Mouse (Mus musculus) stomach, embryonic 16.5 days (tissue): ENCODE measurements around the gene Pltp. TPM values are rescaled to one million over a fixed set of nuclear protein-coding genes. Genes with fewer than 3 reads are reported as not detected.

Experiments used
- ATAC-seq: fragments of 200-750 bp; cut with Nextera tagmentation; 2 replicates; pipeline ENCODE4 v1.8.0; 2017; ENCODE audit warnings: moderate number of reproducible peaks, moderate TSS enrichment; ENCODE audit not compliant: insufficient read depth, low FRiP score
- H3K27ac ChIP-seq: fragments of 300-500 bp; sonication (generic); 2 replicates; pipeline ENCODE4 v1.5.1; 2014; ENCODE audit warnings: low read length
- H3K27me3 ChIP-seq: fragments of 300-500 bp; sonication (generic); 2 replicates; pipeline ENCODE4 v1.6.1; 2014; ENCODE audit warnings: low read length, control low read depth, mixed read lengths; ENCODE audit not compliant: control insufficient read depth, insufficient read depth
- H3K36me3 ChIP-seq: fragments of 300-500 bp; sonication (generic); 2 replicates; pipeline ENCODE4 v1.6.1; 2014; ENCODE audit warnings: low read length; ENCODE audit not compliant: control insufficient read depth, insufficient read depth
- H3K4me1 ChIP-seq: fragments of 300-500 bp; sonication (generic); 2 replicates; pipeline ENCODE4 v1.6.1; 2014; ENCODE audit warnings: low read length, control low read depth, mixed read lengths; ENCODE audit not compliant: control insufficient read depth, insufficient read depth
- H3K4me2 ChIP-seq: fragments of 300-500 bp; sonication (generic); 2 replicates; pipeline ENCODE4 v1.6.1; 2014; ENCODE audit warnings: low read depth, low read length, mixed read lengths
- H3K4me3 ChIP-seq: fragments of 300-500 bp; sonication (generic); replicated peaks from 2 replicates; pipeline ENCODE4 v1.5.1; 2014; ENCODE audit warnings: mild to moderate bottlenecking, low read length
- H3K9ac ChIP-seq: fragments of 300-500 bp; sonication (generic); 2 replicates; pipeline ENCODE4 v1.6.1; 2014; ENCODE audit warnings: low read length
- H3K9me3 ChIP-seq: fragments of 300-500 bp; sonication (generic); replicated peaks from 2 replicates; pipeline ENCODE4 v1.6.1; 2016; ENCODE audit warnings: low read length, control low read depth; ENCODE audit not compliant: control insufficient read depth
- WGBS: fragments of 180-500 bp; shearing (Covaris S2); extraction: QIAGEN DNeasy Blood & Tissue Kit; methylation state at CpG from one replicate; pipeline ENCODE4 v1.1.7; 2014; 5-methylcytosine and 5-hydroxymethylcytosine counted together
- polyA plus RNA-seq: library from polyadenylated mRNA; unstranded; fragments of >200 nt; fragmentation: Nextera tagmentation; extraction: Ambion mirVana; gene quantifications from 2 replicates; pipeline ENCODE4 v1.2.1, GENCODE M21; 2015

The Pltp gene
- polyA plus RNA-seq, 1 experiment from 2014 or later, result 60.1 TPM

DNA sequence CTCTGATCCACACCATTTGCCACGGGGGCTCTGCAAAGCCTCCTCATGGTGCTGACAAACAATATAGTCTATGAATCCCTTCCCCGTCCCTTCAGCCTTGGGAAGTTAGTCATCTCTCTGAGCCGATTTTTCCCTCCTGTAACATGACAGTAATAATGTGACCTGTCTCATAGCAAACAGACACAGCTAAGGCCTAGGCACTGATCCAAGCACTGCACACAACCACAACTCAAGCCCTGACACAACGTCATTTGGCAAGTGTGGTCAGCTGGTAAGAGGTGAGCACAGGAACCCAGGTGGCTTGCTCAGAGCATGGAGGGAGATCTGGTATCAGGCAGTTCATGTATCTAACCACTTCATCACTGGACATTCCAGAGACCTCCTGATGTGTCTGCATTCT lies 61.6 kb downstream of the Pltp start:
- no peaks in the 10 kb centered on the region for H3K4me1 ChIP-seq
- no peak overlapping the region for H3K4me3 ChIP-seq
- WGBS, result 74% methylated on average over 4 of the region's 4 CpGs
- no peak overlapping the region for H3K9ac ChIP-seq
- ATAC-seq, result no peak
- H3K36me3 ChIP-seq, result peaks cover 16% of the 10 kb centered on the region; the same call in 1 of the 2 replicates
- H3K27me3 ChIP-seq, result no peaks in the 10 kb centered on the region
- H3K9me3 ChIP-seq, result no peaks in the 10 kb centered on the region
- H3K27ac ChIP-seq, result no peak overlapping the region
- H3K4me2 ChIP-seq, result no peak overlapping the region

DNA sequence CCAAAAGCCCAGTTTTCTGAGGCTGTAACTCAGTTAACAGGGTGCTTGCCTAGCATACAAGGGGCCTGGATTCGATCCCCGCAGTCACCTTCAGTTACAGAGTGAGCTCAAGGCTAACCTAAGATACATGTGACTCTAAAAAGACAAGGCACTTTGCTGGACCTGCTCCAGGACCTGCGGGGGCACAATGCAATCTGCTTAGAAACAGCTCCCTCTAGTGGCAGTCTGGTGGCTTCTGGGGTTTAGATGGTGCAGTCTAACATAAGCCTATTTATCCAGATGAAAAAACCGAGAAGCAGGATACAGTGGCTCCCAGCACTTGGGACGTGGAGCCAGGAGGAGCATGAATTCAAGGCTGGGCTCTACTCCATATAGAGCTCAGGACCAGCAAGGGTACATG lies 63.2 kb downstream of the Pltp start:
- 0 out of 2 replicates have a peak, but pooled peaks have one; percentile 26 for ATAC-seq
- 33% methylated on average over 5 of the region's 5 CpGs for whole genome bisulfite sequencing
- H3K36me3 ChIP-seq, result peaks cover 16% of the 10 kb centered on the region; the same call in 1 of the 2 replicates

DNA sequence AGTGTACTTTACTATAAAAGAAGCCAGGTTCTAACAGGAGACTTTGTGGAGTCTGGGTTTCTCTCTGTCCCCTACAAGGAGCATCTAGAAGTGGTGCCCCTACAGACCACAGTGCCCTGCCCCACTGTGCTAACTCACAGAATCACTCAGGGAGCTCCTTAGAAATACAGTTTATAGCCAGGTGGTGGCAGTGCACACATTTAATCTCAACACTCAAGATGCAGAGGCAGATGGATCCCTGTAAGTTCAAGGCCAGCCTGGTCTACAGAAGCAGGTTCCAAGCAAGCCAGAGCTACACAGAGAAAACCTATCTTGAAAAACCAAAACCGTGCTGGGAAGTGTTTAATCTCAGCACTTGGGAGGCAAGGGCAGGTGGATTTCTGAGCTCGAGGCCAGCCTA lies 63.7 kb downstream of the Pltp start:
- Histone ChIP-seq H3K4me3 (no peak overlapping the region), H3K27ac (no peak overlapping the region), H3K36me3 (peaks cover 16% of the 10 kb centered on the region; the same call in 1 of the 2 replicates), H3K9ac (no peak overlapping the region), H3K4me2 (no peak overlapping the region), H3K4me1 (no peaks in the 10 kb centered on the region), H3K9me3 (no peaks in the 10 kb centered on the region), H3K27me3 (no peaks in the 10 kb centered on the region)
- WGBS, result 89% methylated on average over 2 of the region's 2 CpGs
- no peak for ATAC-seq

More for the DNA sequence above, 63.2 kb downstream of the Pltp start:
- no peak overlapping the region for H3K27ac ChIP-seq
- no peak overlapping the region for H3K4me2 ChIP-seq
- H3K4me3 ChIP-seq, result no peak overlapping the region
- H3K4me1 ChIP-seq, result no peaks in the 10 kb centered on the region
- no peak overlapping the region for H3K9ac ChIP-seq
- no peaks in the 10 kb centered on the region for H3K9me3 ChIP-seq
- no peaks in the 10 kb centered on the region for H3K27me3 ChIP-seq

GRCm38 (mm10) chr2:164793236-164793635 lies 64.3 kb downstream of the Pltp start:
- no peak overlapping the region for H3K4me3 ChIP-seq
- no peak overlapping the region for H3K4me2 ChIP-seq
- no peak for ATAC-seq
- peaks cover 16% of the 10 kb centered on the region; the same call in 1 of the 2 replicates for H3K36me3 ChIP-seq
- H3K27ac ChIP-seq, result no peak overlapping the region
- 76% methylated on average over 3 of the region's 3 CpGs for WGBS
- no peaks in the 10 kb centered on the region for H3K9me3 ChIP-seq
- no peaks in the 10 kb centered on the region for H3K27me3 ChIP-seq
- peaks cover 2% of the 10 kb centered on the region; the same call in 1 of the 2 replicates for H3K4me1 ChIP-seq
- H3K9ac ChIP-seq, result no peak overlapping the region

- Histone ChIP-seq H3K9ac (no peak overlapping the region), H3K4me3 (no peak overlapping the region), H3K4me2 (no peak overlapping the region), H3K9me3 (no peaks in the 10 kb centered on the region), H3K27ac (no peak overlapping the region), H3K27me3 (no peaks in the 10 kb centered on the region), H3K36me3 (peaks cover 11% of the 10 kb centered on the region; the same call in 1 of the 2 replicates), H3K4me1 (peaks cover 4% of the 10 kb centered on the region; the same call in 1 of the 2 replicates)
- ATAC-seq, result no peak
- WGBS, result 92% methylated on average over 12 of the region's 12 CpGs
These were observed 64.9 kb downstream of the Pltp start for GRCm38 (mm10) chr2:164792400-164793190.

DNA sequence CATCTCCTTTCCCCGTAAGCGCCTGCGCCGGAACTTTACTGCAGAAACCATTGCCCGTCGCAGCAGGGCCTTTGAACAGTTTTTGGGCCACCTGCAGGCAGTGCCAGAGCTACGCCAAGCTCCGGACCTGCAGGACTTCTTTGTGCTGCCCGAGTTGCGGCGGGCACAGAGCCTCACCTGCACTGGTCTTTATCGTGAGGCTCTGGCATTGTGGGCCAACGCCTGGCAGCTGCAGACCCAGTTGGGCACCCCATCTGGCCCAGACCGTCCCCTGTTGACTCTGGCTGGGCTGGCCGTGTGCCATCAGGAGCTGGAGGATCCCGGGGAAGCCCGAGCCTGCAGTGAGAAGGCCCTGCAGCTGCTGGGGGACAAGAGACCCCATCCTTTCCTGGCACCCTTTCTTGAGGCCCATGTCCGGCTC lies 65.7 kb downstream of the Pltp start:
- ATAC-seq, result no peak
- no peaks in the 10 kb centered on the region for H3K27me3 ChIP-seq
- peaks cover 9% of the 10 kb centered on the region for H3K4me1 ChIP-seq
- no peaks in the 10 kb centered on the region for H3K9me3 ChIP-seq
- no peak overlapping the region for H3K27ac ChIP-seq
- H3K9ac ChIP-seq, result no peak overlapping the region
- WGBS, result 91% methylated on average over 18 of the region's 18 CpGs
- H3K4me2 ChIP-seq, result no peak overlapping the region
- no peak overlapping the region for H3K4me3 ChIP-seq
- H3K36me3 ChIP-seq, result peaks cover 11% of the 10 kb centered on the region; the same call in 1 of the 2 replicates

DNA sequence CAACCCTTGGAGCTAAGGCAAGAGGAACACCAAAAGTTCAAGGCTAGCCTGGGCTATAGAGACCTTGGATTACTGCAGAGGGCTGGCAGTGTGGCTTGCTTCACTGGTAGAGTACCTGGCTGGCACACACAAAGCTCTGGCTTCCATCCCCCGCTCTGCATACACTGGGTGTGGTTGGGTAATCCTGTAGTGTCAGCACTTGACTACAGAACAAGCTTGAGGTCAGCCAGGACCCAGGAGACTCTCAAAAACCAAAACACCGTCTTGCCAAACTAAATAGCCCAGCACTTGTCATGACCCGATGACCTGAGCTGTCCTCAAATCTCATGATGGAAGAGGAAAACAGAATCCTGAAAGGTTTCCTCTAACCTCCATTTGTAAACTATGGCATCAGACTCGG lies 67.1 kb downstream of the Pltp start:
- H3K4me2 ChIP-seq, result no peak overlapping the region
- H3K9me3 ChIP-seq, result no peaks in the 10 kb centered on the region
- no peak for ATAC-seq
- 57% methylated on average over 4 of the region's 4 CpGs for WGBS
- H3K27me3 ChIP-seq, result no peaks in the 10 kb centered on the region
- no peak overlapping the region for H3K4me3 ChIP-seq
- peaks cover 12% of the 10 kb centered on the region for H3K4me1 ChIP-seq
- no peak overlapping the region for H3K27ac ChIP-seq
- peaks cover 11% of the 10 kb centered on the region; the same call in 1 of the 2 replicates for H3K36me3 ChIP-seq
- no peak overlapping the region for H3K9ac ChIP-seq

Other genes starting within 250 kb of the Pltp start
- gene Wfdc6b, start 244.2 kb downstream of the Pltp start, polyA plus RNA-seq, result not detected in 2 replicates
- not detected in 2 replicates for gene Wfdc8, start 244.1 kb downstream of the Pltp start, polyA plus RNA-seq
- not detected in 2 replicates for gene Wfdc16, start 218.9 kb downstream of the Pltp start, polyA plus RNA-seq
- gene Wfdc10, start 201.7 kb downstream of the Pltp start, polyA plus RNA-seq, result 0.79 TPM in 1 of 2 replicates, not detected in the other
- not detected in 2 replicates for gene Wfdc9, start 201.1 kb downstream of the Pltp start, polyA plus RNA-seq
- not detected in 2 replicates for gene Wfdc11, start 183.6 kb downstream of the Pltp start, polyA plus RNA-seq
- gene Wfdc13, start 172.6 kb downstream of the Pltp start, polyA plus RNA-seq, result 4.2 and 5.5 TPM in 2 replicates
- not detected in 2 replicates for gene Spint4, start 159.2 kb downstream of the Pltp start, polyA plus RNA-seq
- gene Spint5, start 142.4 kb downstream of the Pltp start, polyA plus RNA-seq, result not detected in 2 replicates
- 1.3 and 1.9 TPM in 2 replicates for gene Wfdc3, start 111.8 kb downstream of the Pltp start, polyA plus RNA-seq
- gene Dnttip1, start 111.7 kb downstream of the Pltp start, polyA plus RNA-seq, result 58.0 and 58.3 TPM in 2 replicates
- 332 and 335 TPM in 2 replicates for gene Ube2c, start 87.8 kb downstream of the Pltp start, polyA plus RNA-seq
- 15.7 and 377 TPM in 2 replicates for gene Tnnc2, start 77.7 kb downstream of the Pltp start, polyA plus RNA-seq
- gene Snx21, start 71.9 kb downstream of the Pltp start, polyA plus RNA-seq, result 26.3 and 26.5 TPM in 2 replicates
- 23.8 and 23.9 TPM in 2 replicates for gene Acot8, start 52.8 kb downstream of the Pltp start, polyA plus RNA-seq
- gene Zswim3, start 52.6 kb downstream of the Pltp start, polyA plus RNA-seq, result 8.8 TPM in 2 replicates
- 15.6 and 16.5 TPM in 2 replicates for gene Zswim1, start 35.0 kb downstream of the Pltp start, polyA plus RNA-seq
- not detected in 2 replicates for gene Spata25, start 29.2 kb downstream of the Pltp start, polyA plus RNA-seq
- 159 and 162 TPM in 2 replicates for gene Ctsa, start 24.8 kb downstream of the Pltp start, polyA plus RNA-seq
- gene Neurl2, start 24.3 kb downstream of the Pltp start, polyA plus RNA-seq, result 7.2 and 7.9 TPM in 2 replicates
- gene Pcif1, start 21.6 kb upstream of the Pltp start, polyA plus RNA-seq, result 58.6 and 69.6 TPM in 2 replicates
- gene Zfp335, start 54.0 kb upstream of the Pltp start, polyA plus RNA-seq, result 11.3 and 12.4 TPM in 2 replicates
- 5.4 and 5.5 TPM in 2 replicates for gene Mmp9, start 83.1 kb upstream of the Pltp start, polyA plus RNA-seq
- 0.26 and 0.46 TPM in 2 replicates for gene Slc12a5, start 103.1 kb upstream of the Pltp start, polyA plus RNA-seq
- 49.5 and 49.9 TPM in 2 replicates for gene Ncoa5, start 177.2 kb upstream of the Pltp start, polyA plus RNA-seq
- 7.0 and 7.5 TPM in 2 replicates for gene Cd40, start 197.9 kb upstream of the Pltp start, polyA plus RNA-seq
- not detected in 2 replicates for gene 1700025C18Rik, start 233.0 kb upstream of the Pltp start, polyA plus RNA-seq